Mouse (Mus musculus) liver, adult 2 months (tissue): Measurements from ENCODE around the gene Cfap45.

Experiments
- CTCF ChIP-seq: fragments of 200-500 bp; IDR thresholded peaks from 2 replicates; pipeline ENCODE4 v1.5.1; 2011; ENCODE audit warnings: low read depth, low read length, control low read depth
- POLR2A ChIP-seq: fragments of 200-500 bp; IDR thresholded peaks from 2 replicates; pipeline ENCODE4 v1.6.1; 2011; ENCODE audit warnings: low read length, control low read depth; ENCODE audit not compliant: insufficient read depth; ENCODE audit errors: extremely low read depth

GRCm38 (mm10) chr1:172496030-172496429 lies 24.6 kb upstream of the Cfap45 start:
- TF ChIP-seq CTCF (no peak), POLR2A (no peak)
